Mouse (Mus musculus): ENCODE data around the gene Acsf2. TPM values are rescaled to one million over a fixed set of nuclear protein-coding genes. Genes with fewer than 3 reads are reported as not detected.
A peak's percentile ranks its signal among the peaks of the same experiment; 100 is the strongest.

The Acsf2 gene
- polyA plus RNA-seq, 1 experiment from 2014 or later = 3.1 TPM

GRCm38 (mm10) chr11:94528879-94529278 is 72.8 kb downstream of the Acsf2 start:
- H3K9me3 ChIP-seq (ENCODE audit: control insufficient read depth, low read length) = no peaks in the 10 kb centered on the region
- no peak overlapping the region for H3K4me2 ChIP-seq
- H3K4me3 ChIP-seq (ENCODE audit: low read depth, low read length) = no peak overlapping the region
- DNase-seq (ENCODE audit: low spot score) (no peak), ATAC-seq (replicated peaks; ENCODE audit: low FRiP score) (no peak)
- no peak overlapping the region for H3K9ac ChIP-seq (ENCODE audit: low read depth, low read length)
- no peaks in the 10 kb centered on the region for H3K4me1 ChIP-seq (replicated peaks; ENCODE audit: control insufficient read depth, insufficient read depth, low read length)
- WGBS = 51% methylated on average over 3 of the region's 3 CpGs
- no peaks in the 10 kb centered on the region for H3K36me3 ChIP-seq (ENCODE audit: control insufficient read depth, insufficient read depth, low read length)
- H3K27me3 ChIP-seq (replicated peaks; ENCODE audit: control insufficient read depth, insufficient read depth, low read length) = no peaks in the 10 kb centered on the region
- H3K27ac ChIP-seq (ENCODE audit: low read depth, low read length) = no peak overlapping the region

GRCm38 (mm10) chr11:94526171-94526879 is 75.3 kb downstream of the Acsf2 start:
- H3K9me3 ChIP-seq (ENCODE audit: control insufficient read depth, low read length) = no peaks in the 10 kb centered on the region
- no peak overlapping the region for H3K4me2 ChIP-seq
- no peak overlapping the region for H3K27ac ChIP-seq (ENCODE audit: low read depth, low read length)
- no peaks in the 10 kb centered on the region for H3K27me3 ChIP-seq (replicated peaks; ENCODE audit: control insufficient read depth, insufficient read depth, low read length)
- no peaks in the 10 kb centered on the region for H3K36me3 ChIP-seq (ENCODE audit: control insufficient read depth, insufficient read depth, low read length)
- no peak for DNase-seq (ENCODE audit: low spot score)
- no peak overlapping the region for H3K4me3 ChIP-seq (ENCODE audit: low read depth, low read length)
- 60% methylated on average over 9 of the region's 9 CpGs for WGBS
- no peaks in the 10 kb centered on the region for H3K4me1 ChIP-seq (replicated peaks; ENCODE audit: control insufficient read depth, insufficient read depth, low read length)
- no peak; the same call in 1 of the 2 replicates for ATAC-seq (replicated peaks; ENCODE audit: low FRiP score)
- H3K9ac ChIP-seq (ENCODE audit: low read depth, low read length) = no peak overlapping the region

- ATAC-seq (replicated peaks; ENCODE audit: low FRiP score) (peak; percentile 57), DNase-seq (ENCODE audit: low spot score) (peak; percentile 71)
- Histone ChIP-seq H3K4me2 (peak within 1 kb of the TSS; percentile 85), H3K4me3 (ENCODE audit: low read depth, low read length) (peak within 1 kb of the TSS; percentile 61), H3K4me1 (replicated peaks; ENCODE audit: control insufficient read depth, insufficient read depth, low read length) (no peaks in the 10 kb centered on the region), H3K27me3 (replicated peaks; ENCODE audit: control insufficient read depth, insufficient read depth, low read length) (no peaks in the 10 kb centered on the region), H3K9ac (ENCODE audit: low read depth, low read length) (peak within 1 kb of the TSS; percentile 37), H3K36me3 (ENCODE audit: control insufficient read depth, insufficient read depth, low read length) (no peaks in the 10 kb centered on the region), H3K27ac (ENCODE audit: low read depth, low read length) (no peak within 1 kb of the TSS), H3K9me3 (ENCODE audit: control insufficient read depth, low read length) (no peaks in the 10 kb centered on the region)
- WGBS = 1% methylated on average over 42 of the region's 42 CpGs
Measured at GRCm38 (mm10) chr11:94521219-94521843, 80.3 kb downstream of the Acsf2 start, which contains the start of gene Mycbpap. Gene Mycbpap (minus strand): TSS chr11:94521742.

GRCm38 (mm10) chr11:94513452-94513851 is 88.2 kb downstream of the Acsf2 start:
- Histone ChIP-seq H3K4me1 (replicated peaks; ENCODE audit: control insufficient read depth, insufficient read depth, low read length) (no peaks in the 10 kb centered on the region), H3K27ac (ENCODE audit: low read depth, low read length) (no peak overlapping the region), H3K27me3 (replicated peaks; ENCODE audit: control insufficient read depth, insufficient read depth, low read length) (peaks cover 2% of the 10 kb centered on the region; the same call in 1 of the 2 replicates), H3K9me3 (ENCODE audit: control insufficient read depth, low read length) (no peaks in the 10 kb centered on the region), H3K4me3 (ENCODE audit: low read depth, low read length) (no peak overlapping the region), H3K36me3 (ENCODE audit: control insufficient read depth, insufficient read depth, low read length) (no peaks in the 10 kb centered on the region), H3K4me2 (no peak overlapping the region), H3K9ac (ENCODE audit: low read depth, low read length) (no peak overlapping the region)
- WGBS = 59% methylated on average over 9 of the region's 9 CpGs
- DNase-seq (ENCODE audit: low spot score) (no peak), ATAC-seq (replicated peaks; ENCODE audit: low FRiP score) (no peak)

GRCm38 (mm10) chr11:94508976-94509375 is 92.7 kb downstream of the Acsf2 start:
- DNase-seq (ENCODE audit: low spot score) (no peak), ATAC-seq (replicated peaks; ENCODE audit: low FRiP score) (no peak)
- Histone ChIP-seq H3K27me3 (replicated peaks; ENCODE audit: control insufficient read depth, insufficient read depth, low read length) (peaks cover 22% of the 10 kb centered on the region), H3K9me3 (ENCODE audit: control insufficient read depth, low read length) (no peaks in the 10 kb centered on the region), H3K4me3 (ENCODE audit: low read depth, low read length) (no peak overlapping the region), H3K4me2 (no peak overlapping the region), H3K36me3 (ENCODE audit: control insufficient read depth, insufficient read depth, low read length) (no peaks in the 10 kb centered on the region), H3K9ac (ENCODE audit: low read depth, low read length) (no peak overlapping the region), H3K27ac (ENCODE audit: low read depth, low read length) (no peak overlapping the region), H3K4me1 (replicated peaks; ENCODE audit: control insufficient read depth, insufficient read depth, low read length) (no peaks in the 10 kb centered on the region)
- 71% methylated on average over 10 of the region's 10 CpGs for WGBS

Other genes starting within 250 kb of the Acsf2 start
- 3.2 and 6.0 TPM in 2 replicates for gene Abcc3, start 208.9 kb downstream of the Acsf2 start, polyA plus RNA-seq (2014; fragmentation: Nextera tagmentation; extraction: Ambion mirVana)
- 2.7 and 4.7 TPM in 2 replicates for gene Cacna1g, start 127.7 kb downstream of the Acsf2 start, polyA plus RNA-seq (2014; fragmentation: Nextera tagmentation; extraction: Ambion mirVana)
- not detected in 2 replicates for gene Spata20, start 115.7 kb downstream of the Acsf2 start, polyA plus RNA-seq (2014; fragmentation: Nextera tagmentation; extraction: Ambion mirVana)
- 0.84 and 0.91 TPM in 2 replicates for gene Epn3, start 101.9 kb downstream of the Acsf2 start, polyA plus RNA-seq (2014; fragmentation: Nextera tagmentation; extraction: Ambion mirVana)
- 0.84 and 1.1 TPM in 2 replicates for gene Mycbpap, start 80.1 kb downstream of the Acsf2 start, polyA plus RNA-seq (2014; fragmentation: Nextera tagmentation; extraction: Ambion mirVana)
- gene Rsad1, start 52.6 kb downstream of the Acsf2 start, polyA plus RNA-seq (2014; fragmentation: Nextera tagmentation; extraction: Ambion mirVana) = 3.9 and 4.1 TPM in 2 replicates
- 0.16 and 0.25 TPM in 2 replicates for gene Chad, start 36.8 kb downstream of the Acsf2 start, polyA plus RNA-seq (2014; fragmentation: Nextera tagmentation; extraction: Ambion mirVana)
- 224 and 246 TPM in 2 replicates for gene Lrrc59, start 27.9 kb upstream of the Acsf2 start, polyA plus RNA-seq (2014; fragmentation: Nextera tagmentation; extraction: Ambion mirVana)
- 127 and 132 TPM in 2 replicates for gene Mrpl27, start 51.9 kb upstream of the Acsf2 start, polyA plus RNA-seq (2014; fragmentation: Nextera tagmentation; extraction: Ambion mirVana)
- gene Eme1, start 52.1 kb upstream of the Acsf2 start, polyA plus RNA-seq (2014; fragmentation: Nextera tagmentation; extraction: Ambion mirVana) = 35.5 and 40.5 TPM in 2 replicates
- 8.8 and 10.5 TPM in 2 replicates for gene Xylt2, start 75.6 kb upstream of the Acsf2 start, polyA plus RNA-seq (2014; fragmentation: Nextera tagmentation; extraction: Ambion mirVana)
- gene Gm11541, start 102.6 kb upstream of the Acsf2 start, polyA plus RNA-seq (2014; fragmentation: Nextera tagmentation; extraction: Ambion mirVana) = 0.10 TPM in 1 of 2 replicates, not detected in the other
- 0.23 TPM in 1 of 2 replicates, not detected in the other for gene Cdc34b, start 139.9 kb upstream of the Acsf2 start, polyA plus RNA-seq (2014; fragmentation: Nextera tagmentation; extraction: Ambion mirVana)
- not detected in 2 replicates for gene Tmem92, start 180.8 kb upstream of the Acsf2 start, polyA plus RNA-seq (2014; fragmentation: Nextera tagmentation; extraction: Ambion mirVana)